9 mouse cellular contexts compared by ENCODE assay signal in genomic region chr5:24357461-24357860, GRCm38 (mm10). TPM values are rescaled to one million over a fixed set of nuclear protein-coding genes. Genes with fewer than 3 reads are reported as not detected.
DNase-seq lines count a peak whose midpoint lies in the region; ATAC-seq lines count a peak whose summit lies in the region.
"Had no signal": no experiment of that assay in that cellular context is flagged by ENCODE, and none has a peak within 500 bp of the region (broad histone marks: within the 10 kb centered on the region; RNA-seq: fewer than 3 reads in every experiment).

No protein-coding gene starts in this region.

- no peak overlapping the region for H3K27ac ChIP-seq in intestine, embryonic 14.5 days (ENCODE audit: low read depth)
- no peak overlapping the region for H3K27ac ChIP-seq in stomach, embryonic 16.5 days (ENCODE audit: low read length)
- H3K27ac ChIP-seq: neural tube, embryonic 12.5 days had no signal

- H3K9ac ChIP-seq in intestine, embryonic 14.5 days (ENCODE audit: low read length): no peak overlapping the region
- no peak overlapping the region for H3K9ac ChIP-seq in stomach, embryonic 16.5 days (ENCODE audit: low read length)
- H3K9ac ChIP-seq: neural tube, embryonic 12.5 days had no signal

- H3K36me3 ChIP-seq in intestine, embryonic 14.5 days (ENCODE audit: control insufficient read depth, insufficient read depth, low read length): no peaks in the 10 kb centered on the region
- no peaks in the 10 kb centered on the region for H3K36me3 ChIP-seq in stomach, embryonic 16.5 days (ENCODE audit: control insufficient read depth, insufficient read depth, low read length)
- H3K36me3 ChIP-seq: neural tube, embryonic 12.5 days had no signal

- 10% methylated on average over 7 of the region's 7 CpGs for WGBS in intestine, embryonic 14.5 days
- 6% methylated on average over 7 of the region's 7 CpGs for WGBS in stomach, embryonic 16.5 days

- H3K9me3 ChIP-seq in intestine, embryonic 14.5 days (ENCODE audit: control insufficient read depth, low read length): no peaks in the 10 kb centered on the region
- H3K9me3 ChIP-seq in stomach, embryonic 16.5 days (replicated peaks; ENCODE audit: control insufficient read depth, low read length): no peaks in the 10 kb centered on the region
- H3K9me3 ChIP-seq: neural tube, embryonic 12.5 days had no signal

- no peak overlapping the region for H3K4me3 ChIP-seq in intestine, embryonic 14.5 days (ENCODE audit: low read depth, low read length)
- H3K4me3 ChIP-seq in stomach, embryonic 16.5 days (replicated peaks; ENCODE audit: low read length): no peak overlapping the region
- H3K4me3 ChIP-seq: neural tube, embryonic 12.5 days had no signal

- peak; percentile 45 to 63 for DNase-seq in layer of hippocampus, postnatal 10 days (ENCODE audit: low spot score in 2 of 2)
- no peak for DNase-seq in layer of hippocampus, adult 8-10 months (ENCODE audit: low spot score in 2 of 2)
- peak; percentile 68 for DNase-seq in MN1 (ENCODE audit: low spot score)
- peak; percentile 80 for DNase-seq in embryo, embryonic 11.5 days (ENCODE audit: low read depth, low spot score)
- peak; percentile 96 for DNase-seq in intestine, embryonic 14.5 days (ENCODE audit: low spot score)
- peak; percentile 67 to 78 for DNase-seq in lung, adult 18-20 months
- DNase-seq in cerebellum, adult 9-11 months: no peak

- H3K4me1 ChIP-seq in intestine, embryonic 14.5 days (replicated peaks; ENCODE audit: control insufficient read depth, insufficient read depth, low read length): peaks cover 13% of the 10 kb centered on the region; the same call in 1 of the 2 replicates
- H3K4me1 ChIP-seq in stomach, embryonic 16.5 days (ENCODE audit: control insufficient read depth, insufficient read depth, low read length): peaks cover 16% of the 10 kb centered on the region

- peak; percentile 40; the same call in 1 of the 2 replicates for ATAC-seq in intestine, embryonic 14.5 days (replicated peaks; ENCODE audit: low FRiP score, low TSS enrichment, low read depth)
- 0 out of 2 replicates have a peak, but pooled peaks have one; percentile 41 for ATAC-seq in stomach, embryonic 16.5 days (ENCODE audit: insufficient read depth, low FRiP score)

- H3K27me3 ChIP-seq in intestine, embryonic 14.5 days (replicated peaks; ENCODE audit: control insufficient read depth, insufficient read depth, low read length): peaks cover 2% of the 10 kb centered on the region; the same call in 1 of the 2 replicates
- 0 out of 2 replicates have a peak, but pooled peaks cover 1% of the 10 kb centered on the region for H3K27me3 ChIP-seq in stomach, embryonic 16.5 days (ENCODE audit: control insufficient read depth, insufficient read depth, low read length)
- H3K27me3 ChIP-seq: neural tube, embryonic 12.5 days had no signal

- no peak overlapping the region for H3K4me2 ChIP-seq in intestine, embryonic 14.5 days (ENCODE audit: low read length)
- H3K4me2 ChIP-seq in stomach, embryonic 16.5 days (ENCODE audit: low read depth, low read length): no peak overlapping the region
- H3K4me2 ChIP-seq: neural tube, embryonic 12.5 days had no signal

RNA-seq across cellular contexts. Expression of gene Kcnh2, which starts 6.1 kb away (rescaled TPM):
- total RNA-seq in layer of hippocampus, postnatal 10 days (2021): 10 to 100 TPM; 15.0 to 18.6 TPM
- 10 to 100 TPM; 20.4 to 26.8 (median 21.9) TPM for total RNA-seq in layer of hippocampus, adult 8-10 months (2022)
- 9.0 and 11.2 TPM in 2 replicates for polyA plus RNA-seq in intestine, embryonic 14.5 days (2014; fragmentation: Nextera tagmentation; extraction: Ambion mirVana)
- 5.6 and 6.5 TPM in 2 replicates for polyA plus RNA-seq in stomach, embryonic 16.5 days (2015; fragmentation: Nextera tagmentation; extraction: Ambion mirVana)

RNA-seq across cellular contexts. Expression of gene Nos3, which starts 7.1 kb away (rescaled TPM):
- total RNA-seq in layer of hippocampus, postnatal 10 days (2021): 10 to 100 TPM; 10.1 to 11.8 TPM
- total RNA-seq in layer of hippocampus, adult 8-10 months (2022): 1 to 10 TPM; 6.6 to 9.0 (median 7.6) TPM
- 6.6 and 6.8 TPM in 2 replicates for polyA plus RNA-seq in intestine, embryonic 14.5 days (2014; fragmentation: Nextera tagmentation; extraction: Ambion mirVana)
- polyA plus RNA-seq in stomach, embryonic 16.5 days (2015; fragmentation: Nextera tagmentation; extraction: Ambion mirVana): 6.5 and 7.3 TPM in 2 replicates

RNA-seq across cellular contexts. Expression of gene Atg9b, which starts 34.5 kb away (rescaled TPM):
- 1 to 10 TPM; 5.0 to 5.2 TPM for total RNA-seq in layer of hippocampus, postnatal 10 days (2021)
- 1 to 10 TPM; 3.0 to 5.2 (median 4.0) TPM for total RNA-seq in layer of hippocampus, adult 8-10 months (2022)
- 0.66 and 1.0 TPM in 2 replicates for polyA plus RNA-seq in intestine, embryonic 14.5 days (2014; fragmentation: Nextera tagmentation; extraction: Ambion mirVana)
- 4.2 and 5.9 TPM in 2 replicates for polyA plus RNA-seq in stomach, embryonic 16.5 days (2015; fragmentation: Nextera tagmentation; extraction: Ambion mirVana)

RNA-seq across cellular contexts. Expression of gene Abcb8, which starts 36.0 kb away (rescaled TPM):
- total RNA-seq in layer of hippocampus, postnatal 10 days (2021): 10 to 100 TPM; 40.0 to 53.1 TPM
- 10 to 100 TPM; 51.9 to 59.2 (median 56.8) TPM for total RNA-seq in layer of hippocampus, adult 8-10 months (2022)
- 56.4 and 64.0 TPM in 2 replicates for polyA plus RNA-seq in intestine, embryonic 14.5 days (2014; fragmentation: Nextera tagmentation; extraction: Ambion mirVana)
- 48.4 and 61.7 TPM in 2 replicates for polyA plus RNA-seq in stomach, embryonic 16.5 days (2015; fragmentation: Nextera tagmentation; extraction: Ambion mirVana)

RNA-seq across cellular contexts. Expression of gene Asic3, which starts 55.7 kb away (rescaled TPM):
- not detected for total RNA-seq in layer of hippocampus, postnatal 10 days (2021)
- total RNA-seq in layer of hippocampus, adult 8-10 months (2022): under 1 TPM in 3 of 4 experiments, not detected in 1; 0.43 to 0.48 (median 0.45) TPM
- not detected in 2 replicates for polyA plus RNA-seq in intestine, embryonic 14.5 days (2014; fragmentation: Nextera tagmentation; extraction: Ambion mirVana)
- polyA plus RNA-seq in stomach, embryonic 16.5 days (2015; fragmentation: Nextera tagmentation; extraction: Ambion mirVana): 0.23 and 0.52 TPM in 2 replicates

Comparison
In these comparisons a context has a peak if more than half of its experiments do, and no peak if none do; other contexts are left out.
1. DNase-seq: peak in layer of hippocampus, postnatal 10 days (2 of 2), MN1 (single experiment), embryo, embryonic 11.5 days (single experiment), intestine, embryonic 14.5 days (single experiment) and lung, adult 18-20 months (2 of 2); none in layer of hippocampus, adult 8-10 months (0 of 2) and cerebellum, adult 9-11 months (single experiment).